Mouse (Mus musculus): ENCODE measurements around the gene Gm21969. TPM values are rescaled to one million over a fixed set of nuclear protein-coding genes. Genes with fewer than 3 reads are reported as not detected.
A peak's percentile ranks its signal among the peaks of the same experiment; 100 is the strongest.

Gm21969 gene
- polyA plus RNA-seq, 1 experiment from 2014 or later = not detected

DNA sequence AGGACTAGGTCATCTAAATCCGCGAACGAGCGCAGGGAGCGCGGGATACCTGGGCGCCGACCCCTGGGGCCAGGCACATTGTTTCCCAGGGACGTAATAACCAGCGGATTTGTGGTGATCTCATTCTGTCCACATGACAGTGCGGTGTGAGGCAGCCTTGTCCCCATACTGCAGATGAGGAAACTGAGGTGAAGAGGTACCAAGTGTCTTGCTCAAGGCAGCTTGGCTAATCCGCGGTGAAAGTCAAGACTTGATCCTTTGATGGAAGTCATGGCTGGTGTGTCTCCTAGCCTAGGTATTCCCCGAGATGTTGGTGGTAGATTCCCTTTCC lies 27.3 kb upstream of the Gm21969 start:
- Histone ChIP-seq H3K4me3 (replicated peaks; ENCODE audit: low read length) (peak overlapping the region; percentile 84), H3K27ac (ENCODE audit: low read length) (no peak overlapping the region), H3K4me2 (ENCODE audit: low read depth, low read length) (peak overlapping the region; percentile 87), H3K36me3 (ENCODE audit: control insufficient read depth, insufficient read depth, low read length) (no peaks in the 10 kb centered on the region), H3K9me3 (replicated peaks; ENCODE audit: control insufficient read depth, low read length) (no peaks in the 10 kb centered on the region), H3K9ac (ENCODE audit: low read length) (peak overlapping the region; percentile 95), H3K27me3 (ENCODE audit: control insufficient read depth, insufficient read depth, low read length) (no peaks in the 10 kb centered on the region), H3K4me1 (ENCODE audit: control insufficient read depth, insufficient read depth, low read length) (peaks cover 51% of the 10 kb centered on the region)
- no peak for ATAC-seq (ENCODE audit: insufficient read depth, low FRiP score)
- WGBS = 7% methylated on average over 14 of the region's 14 CpGs

- Histone ChIP-seq H3K27me3 (ENCODE audit: control insufficient read depth, insufficient read depth, low read length) (no peaks in the 10 kb centered on the region), H3K4me3 (replicated peaks; ENCODE audit: low read length) (peak overlapping the region; percentile 84), H3K4me1 (ENCODE audit: control insufficient read depth, insufficient read depth, low read length) (peaks cover 58% of the 10 kb centered on the region), H3K4me2 (ENCODE audit: low read depth, low read length) (peak overlapping the region; percentile 87), H3K9me3 (replicated peaks; ENCODE audit: control insufficient read depth, low read length) (no peaks in the 10 kb centered on the region), H3K9ac (ENCODE audit: low read length) (peak overlapping the region; percentile 95), H3K36me3 (ENCODE audit: control insufficient read depth, insufficient read depth, low read length) (no peaks in the 10 kb centered on the region), H3K27ac (ENCODE audit: low read length) (no peak overlapping the region)
- 43% methylated on average over 14 of the region's 14 CpGs for WGBS
- no peak for ATAC-seq (ENCODE audit: insufficient read depth, low FRiP score)
Measured at GRCm38 (mm10) chr4:139576251-139576880, 26.6 kb upstream of the Gm21969 start.

GRCm38 (mm10) chr4:139577006-139577405 lies 26.0 kb upstream of the Gm21969 start:
- H3K36me3 ChIP-seq (ENCODE audit: control insufficient read depth, insufficient read depth, low read length) = no peaks in the 10 kb centered on the region
- H3K27ac ChIP-seq (ENCODE audit: low read length) = no peak overlapping the region
- no peak for ATAC-seq (ENCODE audit: insufficient read depth, low FRiP score)
- H3K4me2 ChIP-seq (ENCODE audit: low read depth, low read length) = peak overlapping the region; percentile 87
- peak overlapping the region; percentile 95 for H3K9ac ChIP-seq (ENCODE audit: low read length)
- H3K4me3 ChIP-seq (replicated peaks; ENCODE audit: low read length) = peak overlapping the region; percentile 84; the same call in 1 of the 2 replicates
- no peaks in the 10 kb centered on the region for H3K9me3 ChIP-seq (replicated peaks; ENCODE audit: control insufficient read depth, low read length)
- H3K4me1 ChIP-seq (ENCODE audit: control insufficient read depth, insufficient read depth, low read length) = peaks cover 64% of the 10 kb centered on the region
- H3K27me3 ChIP-seq (ENCODE audit: control insufficient read depth, insufficient read depth, low read length) = no peaks in the 10 kb centered on the region
- WGBS = 62% methylated on average over 7 of the region's 7 CpGs

DNA sequence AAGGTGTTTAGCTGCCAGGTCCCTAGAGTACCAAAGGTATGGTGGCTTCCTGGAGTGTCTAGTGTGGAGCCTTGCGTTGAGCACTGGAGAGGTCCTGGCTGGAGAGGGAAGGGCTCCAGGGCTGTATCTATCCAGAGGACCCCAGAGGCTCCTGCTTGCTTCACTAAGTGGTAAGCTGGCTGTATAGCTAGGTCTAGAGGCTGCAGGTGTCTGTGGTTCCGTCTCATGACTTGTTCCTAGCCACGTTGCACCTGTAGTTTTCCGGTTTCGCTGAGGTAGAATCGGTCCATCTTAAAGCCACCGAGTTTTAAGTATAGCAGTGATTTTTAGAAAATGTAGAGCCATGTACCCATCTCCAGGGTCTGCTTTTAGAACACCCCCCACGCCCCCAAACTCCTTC lies 24.6 kb upstream of the Gm21969 start:
- 85% methylated on average over 8 of the region's 8 CpGs for WGBS
- Histone ChIP-seq H3K4me2 (ENCODE audit: low read depth, low read length) (0 out of 2 replicates have a peak overlapping the region, but pooled peaks have one; percentile 13), H3K9ac (ENCODE audit: low read length) (no peak overlapping the region)

GRCm38 (mm10) chr4:139579003-139579402 lies 24.0 kb upstream of the Gm21969 start:
- H3K4me2 ChIP-seq (ENCODE audit: low read depth, low read length) = peak overlapping the region; percentile 17; the same call in 1 of the 2 replicates
- H3K27ac ChIP-seq (ENCODE audit: low read length) = 0 out of 2 replicates have a peak overlapping the region, but pooled peaks have one; percentile 16
- no peaks in the 10 kb centered on the region for H3K9me3 ChIP-seq (replicated peaks; ENCODE audit: control insufficient read depth, low read length)
- no peak overlapping the region for H3K4me3 ChIP-seq (replicated peaks; ENCODE audit: low read length)
- WGBS = 46% methylated on average over 10 of the region's 10 CpGs
- H3K27me3 ChIP-seq (ENCODE audit: control insufficient read depth, insufficient read depth, low read length) = no peaks in the 10 kb centered on the region
- no peaks in the 10 kb centered on the region for H3K36me3 ChIP-seq (ENCODE audit: control insufficient read depth, insufficient read depth, low read length)
- no peak for ATAC-seq (ENCODE audit: insufficient read depth, low FRiP score)
- H3K9ac ChIP-seq (ENCODE audit: low read length) = peak overlapping the region; percentile 43; the same call in 1 of the 2 replicates
- H3K4me1 ChIP-seq (ENCODE audit: control insufficient read depth, insufficient read depth, low read length) = peaks cover 73% of the 10 kb centered on the region

More for the DNA sequence above, 24.6 kb upstream of the Gm21969 start:
- Histone ChIP-seq H3K36me3 (ENCODE audit: control insufficient read depth, insufficient read depth, low read length) (no peaks in the 10 kb centered on the region), H3K27me3 (ENCODE audit: control insufficient read depth, insufficient read depth, low read length) (no peaks in the 10 kb centered on the region), H3K27ac (ENCODE audit: low read length) (no peak overlapping the region), H3K4me3 (replicated peaks; ENCODE audit: low read length) (no peak overlapping the region), H3K4me1 (ENCODE audit: control insufficient read depth, insufficient read depth, low read length) (peaks cover 77% of the 10 kb centered on the region), H3K9me3 (replicated peaks; ENCODE audit: control insufficient read depth, low read length) (no peaks in the 10 kb centered on the region)
- no peak for ATAC-seq (ENCODE audit: insufficient read depth, low FRiP score)

- Histone ChIP-seq H3K4me3 (replicated peaks; ENCODE audit: low read length) (no peak overlapping the region), H3K4me2 (ENCODE audit: low read depth, low read length) (0 out of 2 replicates have a peak overlapping the region, but pooled peaks have one; percentile 17), H3K27ac (ENCODE audit: low read length) (peak overlapping the region; percentile 45; the same call in 1 of the 2 replicates), H3K4me1 (ENCODE audit: control insufficient read depth, insufficient read depth, low read length) (peaks cover 73% of the 10 kb centered on the region), H3K27me3 (ENCODE audit: control insufficient read depth, insufficient read depth, low read length) (no peaks in the 10 kb centered on the region), H3K36me3 (ENCODE audit: control insufficient read depth, insufficient read depth, low read length) (no peaks in the 10 kb centered on the region), H3K9ac (ENCODE audit: low read length) (peak overlapping the region; percentile 43; the same call in 1 of the 2 replicates), H3K9me3 (replicated peaks; ENCODE audit: control insufficient read depth, low read length) (no peaks in the 10 kb centered on the region)
- 55% methylated on average over 6 of the region's 6 CpGs for WGBS
- ATAC-seq (ENCODE audit: insufficient read depth, low FRiP score) = no peak
Measured at GRCm38 (mm10) chr4:139579466-139579865, 23.5 kb upstream of the Gm21969 start.

GRCm38 (mm10) chr4:139580663-139581336 lies 22.2 kb upstream of the Gm21969 start:
- H3K9ac ChIP-seq (ENCODE audit: low read length) = peak overlapping the region; percentile 71
- peak overlapping the region; percentile 27 for H3K4me3 ChIP-seq (replicated peaks; ENCODE audit: low read length)
- H3K27me3 ChIP-seq (ENCODE audit: control insufficient read depth, insufficient read depth, low read length) = no peaks in the 10 kb centered on the region
- peak; percentile 65; the same call in 1 of the 2 replicates for ATAC-seq (ENCODE audit: insufficient read depth, low FRiP score)
- 8% methylated on average over 15 of the region's 15 CpGs for whole genome bisulfite sequencing
- H3K27ac ChIP-seq (ENCODE audit: low read length) = peak overlapping the region; percentile 97
- H3K9me3 ChIP-seq (replicated peaks; ENCODE audit: control insufficient read depth, low read length) = no peaks in the 10 kb centered on the region
- H3K4me2 ChIP-seq (ENCODE audit: low read depth, low read length) = peak overlapping the region; percentile 48
- no peaks in the 10 kb centered on the region for H3K36me3 ChIP-seq (ENCODE audit: control insufficient read depth, insufficient read depth, low read length)
- H3K4me1 ChIP-seq (ENCODE audit: control insufficient read depth, insufficient read depth, low read length) = peaks cover 78% of the 10 kb centered on the region

GRCm38 (mm10) chr4:139581427-139582051 lies 21.4 kb upstream of the Gm21969 start:
- Histone ChIP-seq H3K9ac (ENCODE audit: low read length) (peak overlapping the region; percentile 71), H3K9me3 (replicated peaks; ENCODE audit: control insufficient read depth, low read length) (no peaks in the 10 kb centered on the region), H3K27ac (ENCODE audit: low read length) (peak overlapping the region; percentile 97), H3K27me3 (ENCODE audit: control insufficient read depth, insufficient read depth, low read length) (no peaks in the 10 kb centered on the region), H3K36me3 (ENCODE audit: control insufficient read depth, insufficient read depth, low read length) (no peaks in the 10 kb centered on the region), H3K4me2 (ENCODE audit: low read depth, low read length) (peak overlapping the region; percentile 48), H3K4me3 (replicated peaks; ENCODE audit: low read length) (peak overlapping the region; percentile 27), H3K4me1 (ENCODE audit: control insufficient read depth, insufficient read depth, low read length) (peaks cover 77% of the 10 kb centered on the region)
- peak; percentile 47 for ATAC-seq (ENCODE audit: insufficient read depth, low FRiP score)
- WGBS = 8% methylated on average over 6 of the region's 6 CpGs

DNA sequence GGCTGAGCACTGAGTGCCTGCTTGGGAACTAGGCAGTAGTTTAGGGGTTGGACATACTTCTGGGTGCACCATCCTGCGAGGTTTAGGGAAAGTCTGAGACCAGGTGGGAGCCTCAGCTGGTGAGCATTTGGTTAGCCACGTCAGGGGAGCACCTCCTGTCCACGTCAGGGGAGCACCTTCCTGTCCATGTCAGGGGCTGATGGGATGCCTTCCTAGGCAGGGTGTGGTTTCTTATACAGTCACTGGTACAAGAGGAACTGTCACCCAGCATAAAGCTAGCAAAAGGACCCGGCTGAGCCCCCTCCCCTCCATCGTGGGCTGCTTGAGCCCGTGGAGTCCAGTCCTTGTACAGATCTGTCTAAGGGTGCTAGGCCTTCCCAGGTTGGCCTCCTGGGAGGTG lies 20.6 kb upstream of the Gm21969 start:
- H3K4me3 ChIP-seq (replicated peaks; ENCODE audit: low read length) = no peak overlapping the region
- H3K9ac ChIP-seq (ENCODE audit: low read length) = peak overlapping the region; percentile 23; the same call in 1 of the 2 replicates
- peaks cover 70% of the 10 kb centered on the region for H3K4me1 ChIP-seq (ENCODE audit: control insufficient read depth, insufficient read depth, low read length)
- no peaks in the 10 kb centered on the region for H3K9me3 ChIP-seq (replicated peaks; ENCODE audit: control insufficient read depth, low read length)
- H3K4me2 ChIP-seq (ENCODE audit: low read depth, low read length) = no peak overlapping the region
- 70% methylated on average over 6 of the region's 6 CpGs for WGBS
- H3K27me3 ChIP-seq (ENCODE audit: control insufficient read depth, insufficient read depth, low read length) = no peaks in the 10 kb centered on the region
- no peaks in the 10 kb centered on the region for H3K36me3 ChIP-seq (ENCODE audit: control insufficient read depth, insufficient read depth, low read length)
- peak overlapping the region; percentile 97 for H3K27ac ChIP-seq (ENCODE audit: low read length)
- ATAC-seq (ENCODE audit: insufficient read depth, low FRiP score) = no peak
